Mouse (Mus musculus): ENCODE measurements around the gene Zcwpw1.

Zcwpw1 gene

DNA sequence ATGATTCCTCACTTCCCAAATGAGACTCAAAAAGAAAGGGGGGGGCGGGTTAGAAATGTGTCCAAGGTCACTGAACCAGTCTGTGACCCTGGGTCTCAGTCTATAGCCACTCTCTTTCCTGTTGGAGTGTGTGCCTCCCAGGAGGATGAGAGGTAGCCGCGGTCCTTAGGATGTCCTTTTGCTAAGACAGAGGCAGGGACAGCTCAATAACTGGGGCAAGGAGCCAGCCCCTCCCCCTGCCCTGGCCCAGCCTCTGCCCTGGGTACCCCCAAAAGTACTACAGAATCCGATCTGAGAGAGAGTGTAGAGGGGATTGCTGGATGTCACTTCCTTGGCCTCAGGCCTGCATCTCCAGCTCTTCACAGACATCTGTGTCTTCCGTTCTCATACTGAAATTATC is 32.2 kb upstream of the Zcwpw1 start:
- DNase-seq (ENCODE audit: low read depth): no peak

DNA sequence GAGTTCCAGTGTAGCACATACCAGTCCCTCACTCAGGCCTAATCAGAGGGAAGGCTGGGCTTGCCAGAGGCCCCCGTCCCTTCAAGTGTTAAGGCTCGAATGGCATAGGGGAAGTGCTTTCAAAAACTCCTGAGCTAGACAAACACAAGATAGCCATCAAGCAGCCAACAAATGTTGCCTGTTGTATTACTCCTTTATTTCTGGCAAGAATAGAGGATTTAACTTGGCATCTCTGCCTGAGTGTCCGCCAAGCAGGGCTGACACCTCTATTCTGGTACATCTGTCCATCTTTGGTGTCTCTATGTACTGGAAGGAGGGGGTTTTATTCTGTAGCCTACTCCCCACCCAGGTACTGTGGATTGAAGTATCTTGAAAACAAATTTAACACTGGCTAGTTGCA is 31.5 kb upstream of the Zcwpw1 start:
- DNase-seq (ENCODE audit: low read depth): no peak

DNA sequence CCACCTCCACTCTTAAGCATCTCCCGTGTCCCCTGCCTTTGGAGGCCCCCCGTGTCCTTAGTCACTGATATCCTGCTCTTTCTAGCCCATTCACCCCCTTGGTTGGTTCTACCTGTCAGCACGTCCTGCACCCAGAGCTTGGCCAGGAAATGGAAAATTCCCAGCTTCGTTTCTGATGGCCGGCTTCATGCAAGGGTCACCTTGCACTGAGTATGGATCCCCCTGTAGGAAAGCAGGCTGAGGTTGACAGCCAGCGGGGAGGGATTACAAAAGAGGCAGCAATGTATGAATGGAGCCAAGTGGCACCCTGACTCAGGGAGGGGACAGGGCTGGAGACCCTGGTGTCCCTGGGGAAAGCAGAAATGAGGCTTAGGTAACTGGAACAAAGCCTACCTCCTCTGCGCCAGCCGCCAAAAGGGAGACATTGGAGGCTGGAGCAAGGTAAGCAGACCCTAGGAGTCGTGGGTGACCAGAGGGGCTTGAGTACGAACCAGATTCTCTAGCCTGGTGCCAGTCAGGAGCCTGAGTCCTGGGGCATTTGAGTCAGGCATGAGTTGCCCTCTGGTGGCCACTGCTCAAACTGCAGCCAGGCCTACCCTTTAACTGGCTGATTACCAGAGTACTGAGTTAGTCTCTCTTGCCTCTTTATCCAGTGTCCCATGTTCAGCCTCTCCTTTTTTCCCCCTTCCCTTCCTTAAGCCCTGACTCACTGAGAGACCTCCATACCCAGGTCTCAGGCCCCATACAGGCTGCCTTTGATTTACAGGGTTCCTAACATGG is 30.5 kb upstream of the Zcwpw1 start:
- DNase-seq (ENCODE audit: low read depth): peak; percentile 92

DNA sequence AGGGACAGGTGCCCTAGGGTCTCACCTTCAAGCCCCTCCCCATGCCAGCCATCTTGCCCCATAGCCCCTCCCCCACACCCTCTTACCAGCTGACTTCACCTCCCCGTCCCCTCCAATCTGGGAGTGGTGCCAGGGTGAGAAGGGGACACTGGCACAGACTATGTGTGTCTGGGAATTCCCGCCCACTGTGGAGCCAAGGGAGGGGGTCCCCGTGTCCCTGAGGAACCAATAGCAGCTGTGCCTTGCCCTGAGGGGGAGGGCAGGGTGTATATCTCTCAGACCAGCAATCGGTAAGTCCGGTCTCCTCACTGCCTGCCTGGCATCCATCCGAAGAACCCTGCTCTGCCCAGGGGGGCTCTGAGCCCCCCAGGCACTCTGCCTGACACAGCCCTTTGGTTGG is 29.7 kb upstream of the Zcwpw1 start:
- DNase-seq (ENCODE audit: low read depth): no peak

DNA sequence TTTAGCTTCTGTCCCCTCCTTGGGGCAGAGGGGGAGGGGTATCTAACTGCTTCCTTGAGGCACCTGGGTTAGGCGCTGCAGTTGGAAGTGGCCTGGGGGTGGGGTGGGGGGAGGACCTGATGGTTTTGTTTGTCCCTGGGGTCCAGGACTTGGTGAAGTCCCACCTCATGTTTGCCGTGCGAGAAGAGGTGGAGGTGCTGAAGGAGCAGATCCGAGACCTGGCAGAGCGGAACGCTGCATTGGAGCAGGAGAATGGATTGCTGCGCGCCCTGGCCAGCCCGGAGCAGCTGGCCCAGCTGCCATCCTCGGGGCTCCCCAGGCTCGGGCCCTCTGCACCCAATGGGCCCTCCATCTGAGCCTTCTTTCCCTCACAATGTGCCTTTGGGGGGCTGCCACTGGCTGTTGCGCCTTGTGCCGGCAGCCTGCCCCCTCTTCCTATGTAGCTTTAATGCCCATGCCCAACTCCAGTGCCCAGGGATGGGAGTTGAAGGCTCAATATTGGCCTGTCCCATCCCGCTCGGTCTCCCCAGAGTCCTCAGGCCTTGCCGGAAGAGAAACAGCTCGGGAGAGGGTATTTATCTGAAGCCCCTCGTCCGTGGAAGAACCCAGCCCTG is 28.6 kb upstream of the Zcwpw1 start:
- DNase-seq (ENCODE audit: low read depth): no peak

DNA sequence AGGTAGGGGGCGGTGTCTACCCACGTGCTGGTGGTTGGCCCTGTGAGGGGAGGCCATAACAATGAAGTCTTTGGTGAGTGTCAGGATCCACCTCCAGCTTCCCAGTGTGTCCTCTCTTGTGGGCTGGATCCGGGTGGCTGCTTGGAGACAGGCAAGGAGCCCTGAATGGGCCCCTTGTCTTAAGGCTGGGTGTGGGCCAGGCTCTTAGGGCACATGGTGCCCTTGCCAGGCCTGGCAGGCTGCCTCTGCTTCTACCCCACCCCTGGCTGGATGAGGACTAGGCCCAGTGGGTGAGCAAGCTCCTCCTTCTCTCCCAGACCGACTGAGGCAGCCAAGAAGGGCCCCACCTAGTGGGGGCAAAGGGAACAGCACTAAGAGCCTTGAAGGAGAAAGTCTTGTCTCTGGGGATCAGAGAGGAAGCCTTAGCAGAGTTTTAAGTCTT is 27.6 kb upstream of the Zcwpw1 start:
- DNase-seq (ENCODE audit: low read depth): peak; percentile 91

DNA sequence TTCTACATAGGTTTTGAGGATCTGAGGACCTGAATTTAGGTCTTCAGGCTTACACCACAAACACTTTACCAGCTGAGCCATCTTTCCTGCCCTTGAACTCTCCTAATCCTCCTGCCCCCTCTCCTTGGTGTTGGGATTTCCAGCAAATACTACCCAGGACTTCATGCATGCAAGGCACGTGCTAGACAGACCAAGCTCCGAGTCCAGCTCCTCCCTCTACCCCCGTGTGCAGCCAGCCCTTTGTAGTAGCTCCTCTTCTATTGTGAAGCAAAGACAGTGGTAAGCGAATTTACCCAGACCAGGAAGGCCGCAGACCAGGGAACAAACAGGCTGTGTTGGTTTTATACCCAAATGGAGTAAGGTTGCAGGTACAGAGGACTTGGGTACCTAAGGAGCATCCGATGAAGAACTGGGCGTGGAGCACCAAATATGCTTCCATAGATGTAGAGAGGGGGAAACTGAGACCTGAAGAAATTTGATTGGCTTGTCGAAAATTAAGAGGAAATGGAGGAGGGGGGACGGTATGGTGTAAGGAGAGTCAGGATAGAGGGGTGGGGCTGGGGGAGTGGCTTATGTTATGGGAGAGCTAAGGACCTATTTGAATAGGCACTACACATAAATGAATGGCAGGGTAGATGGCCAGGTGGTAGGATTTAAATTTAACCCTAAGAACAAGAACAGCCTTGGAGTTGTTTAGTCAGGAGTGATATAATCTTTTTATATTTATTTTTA is 22.8 kb upstream of the Zcwpw1 start:
- no peak for DNase-seq (ENCODE audit: low read depth)

DNA sequence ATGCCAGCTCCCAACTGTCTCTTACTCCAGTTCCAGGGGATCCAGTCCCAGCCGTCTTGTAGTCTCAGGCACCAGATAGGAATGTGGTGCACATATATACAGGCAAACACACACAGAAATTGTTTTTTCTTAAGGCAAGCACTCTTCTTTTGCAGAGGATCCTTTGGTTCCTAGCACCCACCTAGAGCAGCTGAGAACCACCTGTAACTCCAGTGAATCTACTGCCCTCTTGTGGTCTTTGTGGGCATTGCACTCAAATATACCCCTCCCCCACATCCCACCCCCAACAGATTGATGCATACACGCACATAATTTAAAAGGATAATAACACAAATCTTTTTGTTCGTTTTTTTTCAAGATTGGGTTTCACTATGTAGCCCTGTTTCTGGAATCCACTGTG is 21.3 kb upstream of the Zcwpw1 start:
- peak; percentile 83 for DNase-seq (ENCODE audit: low read depth)

DNA sequence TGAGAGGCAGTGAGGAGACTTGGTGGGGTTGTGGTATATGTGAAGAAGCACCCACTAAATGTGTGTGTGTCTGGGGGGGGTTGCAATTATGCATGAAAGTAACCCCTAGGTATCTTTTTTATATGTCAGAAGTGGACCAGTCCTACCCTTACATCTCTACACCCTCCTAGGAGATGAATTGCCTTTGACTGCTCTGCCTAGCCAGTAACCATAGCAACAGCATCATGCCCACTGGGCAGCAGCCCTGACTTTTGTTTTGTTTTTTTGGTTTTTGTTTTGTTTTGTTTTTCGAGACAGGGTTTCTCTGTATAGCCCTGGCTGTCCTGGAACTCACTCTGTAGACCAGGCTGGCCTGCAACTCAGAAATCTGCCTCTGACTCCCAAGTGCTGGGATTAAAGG is 19.1 kb upstream of the Zcwpw1 start:
- DNase-seq (ENCODE audit: low read depth): no peak

DNA sequence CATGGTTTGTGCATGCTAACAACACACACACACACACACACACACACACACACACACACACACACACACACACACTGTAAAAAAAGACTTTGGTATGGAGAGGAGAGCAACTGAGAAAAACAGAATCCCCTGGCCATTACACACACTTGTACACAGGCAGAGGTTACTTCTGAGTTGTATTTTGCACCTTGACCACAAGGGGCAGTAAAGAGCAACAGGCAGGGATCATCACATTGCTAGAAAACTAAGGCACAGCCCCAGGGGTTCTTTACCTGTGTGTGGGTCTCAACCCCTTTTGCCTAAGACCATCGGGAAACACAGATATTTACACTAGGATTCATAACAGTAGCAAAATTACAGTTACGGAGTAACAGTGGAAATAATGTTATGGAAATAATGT is 16.9 kb upstream of the Zcwpw1 start:
- peak; percentile 89 for DNase-seq (ENCODE audit: low read depth)

DNA sequence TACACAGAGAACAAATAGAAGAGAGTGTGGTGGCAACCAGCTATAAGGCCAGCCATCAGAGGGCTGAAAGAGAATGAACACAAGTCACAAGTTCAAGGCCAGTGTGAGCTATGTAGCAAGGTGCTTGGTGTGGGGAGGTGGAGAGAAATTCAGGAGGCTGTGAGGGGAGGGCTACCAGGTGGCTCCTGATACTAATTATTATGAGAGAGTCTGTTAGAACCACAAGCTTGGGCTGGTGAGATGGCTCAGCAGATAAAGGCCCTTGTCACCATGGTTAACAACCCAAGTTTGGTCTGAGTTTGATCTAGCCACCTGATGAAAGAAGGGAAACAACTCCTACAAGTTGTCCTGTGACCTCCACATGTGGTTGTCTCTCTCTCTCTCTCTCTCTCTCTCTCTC is 14.8 kb upstream of the Zcwpw1 start:
- no peak for DNase-seq (ENCODE audit: low read depth)

DNA sequence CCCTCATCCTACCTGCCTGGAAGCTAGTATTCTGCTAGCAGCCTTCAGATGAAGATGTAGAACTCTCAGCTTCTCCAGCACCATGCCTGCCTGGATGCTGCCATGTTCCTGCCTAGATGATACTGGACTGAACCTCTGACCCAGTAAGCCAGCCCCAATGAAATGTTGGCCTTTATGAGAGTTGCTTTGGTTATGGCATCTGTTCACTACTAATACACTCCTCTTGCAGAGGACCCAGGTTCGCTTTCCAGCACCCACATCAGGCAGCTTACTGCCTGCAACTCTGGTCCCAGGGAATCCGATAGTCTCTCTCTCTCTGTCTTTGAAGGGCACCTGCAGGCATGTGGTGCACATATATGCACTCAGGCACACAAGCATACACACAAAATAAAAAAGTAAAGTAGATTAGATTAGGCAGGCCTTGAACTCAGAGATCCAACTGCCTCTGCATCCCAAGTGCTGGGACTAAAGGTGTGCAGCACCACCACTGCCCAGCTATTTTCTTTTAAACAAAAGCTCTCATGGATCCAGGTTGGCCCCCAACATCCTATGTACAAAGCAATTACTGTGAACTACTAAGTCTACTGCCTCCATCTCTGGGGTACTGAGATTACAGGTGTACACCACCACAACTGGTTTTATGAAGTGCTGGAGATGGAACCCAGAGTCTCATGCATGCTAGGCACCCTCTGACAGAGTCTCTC is 11.9 kb upstream of the Zcwpw1 start:
- DNase-seq (ENCODE audit: low read depth): no peak

DNA sequence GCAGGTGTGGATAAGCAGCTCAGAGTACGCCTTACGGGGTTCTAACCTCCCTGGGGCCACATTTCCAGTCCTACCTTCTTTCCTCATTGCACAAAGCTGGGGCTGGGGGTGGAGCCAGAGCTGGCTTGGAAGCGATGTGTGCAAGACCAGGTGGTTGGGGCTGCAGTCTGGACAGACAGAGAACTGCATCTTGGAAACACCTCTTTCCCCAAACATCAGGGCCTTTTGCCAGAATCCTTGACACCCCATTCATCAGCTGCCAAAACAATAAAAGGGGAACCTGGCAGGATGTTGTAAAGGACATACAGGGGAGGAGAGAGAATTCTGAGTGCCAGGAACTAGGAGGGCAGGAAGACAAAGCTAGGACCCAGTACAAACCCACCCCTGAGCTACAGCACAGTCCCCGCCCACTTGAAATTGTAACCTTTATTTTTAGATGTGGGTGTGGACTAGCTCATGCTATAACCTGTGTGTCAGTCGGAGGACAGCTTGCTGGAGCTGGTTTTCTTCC is 11.1 kb upstream of the Zcwpw1 start:
- DNase-seq (ENCODE audit: low read depth): peak; percentile 50

DNA sequence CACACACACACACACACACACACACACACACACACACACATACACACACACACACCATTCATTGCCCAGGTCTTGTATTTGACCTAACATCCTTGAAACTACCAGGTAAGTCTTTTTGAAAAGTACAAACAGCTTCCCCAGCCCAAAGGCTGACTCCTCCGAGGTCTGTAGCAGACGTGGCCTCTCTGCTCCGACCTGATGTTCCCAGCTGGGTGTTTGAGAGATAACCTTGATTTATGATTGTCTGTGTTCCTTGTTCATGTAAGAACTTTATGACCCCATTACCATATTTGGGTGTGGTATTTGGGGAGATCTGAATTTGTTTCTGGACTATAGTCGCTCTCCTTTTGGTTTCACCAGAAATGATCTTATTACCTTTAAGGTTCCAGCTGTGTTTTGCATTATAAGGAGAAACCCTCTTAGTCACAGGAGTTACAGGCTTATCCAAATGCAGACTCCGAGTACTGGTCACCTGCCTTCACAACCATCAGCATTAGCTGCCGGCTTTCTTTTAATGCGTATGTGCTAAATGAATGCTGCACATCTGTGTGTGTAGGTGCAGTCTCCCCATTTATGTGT is 10.2 kb upstream of the Zcwpw1 start:
- DNase-seq (ENCODE audit: low read depth): peak; percentile 18

DNA sequence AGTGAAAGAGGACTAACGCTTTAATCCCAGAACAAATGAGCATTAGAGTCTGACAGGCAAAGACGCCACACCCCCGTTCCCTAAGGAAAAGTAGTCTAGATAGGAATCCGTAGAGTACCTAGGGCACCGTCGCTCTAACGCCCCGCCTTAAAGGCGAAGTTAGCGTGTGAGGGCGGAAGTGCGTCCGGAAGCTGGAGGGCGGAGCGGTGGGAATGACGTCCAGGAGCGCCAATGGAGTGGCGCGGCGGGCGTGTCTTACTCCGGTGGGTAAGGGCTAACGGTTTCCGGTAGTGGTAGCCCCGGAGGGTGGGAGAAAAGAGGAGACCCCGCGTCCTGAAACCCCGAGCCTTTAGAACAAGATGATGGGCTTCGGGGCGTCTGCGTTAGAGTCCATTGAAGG is 9.0 kb upstream of the Zcwpw1 start, which contains the start of gene Ppp1r35:
Gene Ppp1r35 (plus strand): TSS at position 215 of the 400 bp plus-strand sequence.
- peak; percentile 98 for DNase-seq (ENCODE audit: low read depth)

DNA sequence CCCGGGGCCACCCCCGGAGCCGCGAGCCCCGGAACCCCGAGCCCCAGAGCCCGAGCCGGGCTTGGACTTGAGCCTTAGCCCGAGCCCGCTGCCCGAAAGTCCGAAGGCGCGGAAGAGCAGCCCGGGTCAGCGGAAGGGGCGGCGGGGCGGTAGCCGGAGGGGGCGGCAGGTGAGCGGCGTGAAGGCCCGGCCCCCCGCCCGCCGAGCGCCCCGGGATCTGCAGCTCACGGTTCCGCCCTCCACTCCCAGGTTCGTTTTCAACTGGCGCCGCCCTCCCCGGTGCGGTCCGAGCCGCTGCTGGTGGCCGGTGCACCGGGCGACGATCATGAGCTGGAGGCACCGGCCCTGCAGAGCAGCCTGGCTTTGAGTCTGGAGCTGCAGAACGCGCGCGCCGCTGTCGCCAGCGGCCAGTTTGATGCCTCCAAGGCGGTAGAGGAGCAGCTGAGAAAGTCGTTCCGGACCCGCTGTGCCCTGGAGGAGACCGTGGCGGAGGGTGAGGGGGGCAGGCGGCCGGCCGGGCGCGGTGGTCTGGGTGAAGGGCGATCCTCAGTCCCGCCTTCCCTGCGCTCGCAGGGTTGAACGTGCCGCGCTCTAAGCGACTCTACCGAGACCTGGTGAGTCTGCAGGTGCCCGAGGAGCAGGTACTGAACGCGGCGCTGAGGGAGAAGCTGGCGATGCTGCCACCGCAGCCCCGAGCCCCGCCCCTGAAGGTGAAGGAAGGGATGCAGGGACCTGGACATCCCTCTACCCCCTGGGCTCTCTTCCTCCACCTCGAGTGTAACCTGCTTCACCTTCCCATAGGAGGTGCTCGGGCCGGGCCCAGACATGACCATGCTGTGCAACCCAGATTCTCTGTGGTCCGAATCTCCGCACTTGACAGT is 8.3 kb upstream of the Zcwpw1 start:
- peak; percentile 75 for DNase-seq (ENCODE audit: low read depth)

DNA sequence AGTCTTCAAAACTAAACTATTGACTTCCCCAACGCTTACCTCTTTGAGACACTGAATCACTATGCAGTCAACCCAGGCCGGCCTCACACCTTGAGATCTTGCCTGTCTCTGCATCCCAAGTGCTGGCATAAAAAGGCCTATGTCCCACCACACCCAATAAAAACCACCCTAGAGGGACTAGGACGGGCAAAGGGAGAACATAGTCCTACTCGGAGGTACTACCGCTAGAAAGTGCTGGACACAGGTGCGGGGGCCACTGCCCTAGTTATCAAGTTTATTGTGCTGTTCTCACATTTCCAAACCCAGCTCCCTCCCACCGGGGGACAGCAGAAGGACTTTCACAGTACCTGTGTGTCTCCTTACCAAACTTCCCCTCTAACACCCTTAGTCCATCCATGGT is 5.9 kb upstream of the Zcwpw1 start:
- DNase-seq (ENCODE audit: low read depth): peak; percentile 11

DNA sequence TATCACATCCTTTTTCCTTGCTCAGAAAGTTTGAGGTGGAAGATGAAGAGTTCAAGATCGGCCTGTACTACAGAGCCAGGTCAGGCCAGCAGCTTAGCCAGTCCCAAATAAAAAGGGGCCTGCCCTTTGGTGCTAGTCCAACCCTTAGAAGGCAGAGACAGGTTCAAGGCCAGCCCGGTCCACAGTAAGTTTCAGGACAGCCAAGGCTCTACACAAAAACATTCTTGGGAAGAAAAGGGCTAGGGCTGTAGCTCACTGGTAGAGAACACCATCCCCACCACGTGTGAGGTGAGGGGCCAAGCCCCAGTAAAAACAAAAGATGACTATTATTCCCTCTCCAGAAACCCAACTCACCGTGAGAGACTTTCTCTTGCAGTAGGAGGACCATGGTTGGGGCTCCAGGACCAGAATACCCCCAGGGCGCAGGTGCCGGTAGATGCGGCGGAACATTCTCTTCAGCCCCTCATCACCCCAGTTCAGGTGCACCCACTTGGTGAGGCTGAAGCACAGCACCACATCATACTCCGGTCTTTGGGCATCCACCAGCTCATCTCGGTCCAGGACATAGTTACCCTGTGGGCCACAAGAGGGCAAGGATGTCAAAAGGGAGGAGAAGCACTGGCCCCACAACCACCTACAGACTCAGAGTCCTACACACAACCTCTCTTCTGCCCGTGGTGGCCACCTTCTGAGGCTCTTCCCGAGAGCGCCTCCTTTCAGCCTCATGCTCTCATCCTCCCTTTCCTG is 4.6 kb upstream of the Zcwpw1 start:
- DNase-seq (ENCODE audit: low read depth): peak; percentile 16

DNA sequence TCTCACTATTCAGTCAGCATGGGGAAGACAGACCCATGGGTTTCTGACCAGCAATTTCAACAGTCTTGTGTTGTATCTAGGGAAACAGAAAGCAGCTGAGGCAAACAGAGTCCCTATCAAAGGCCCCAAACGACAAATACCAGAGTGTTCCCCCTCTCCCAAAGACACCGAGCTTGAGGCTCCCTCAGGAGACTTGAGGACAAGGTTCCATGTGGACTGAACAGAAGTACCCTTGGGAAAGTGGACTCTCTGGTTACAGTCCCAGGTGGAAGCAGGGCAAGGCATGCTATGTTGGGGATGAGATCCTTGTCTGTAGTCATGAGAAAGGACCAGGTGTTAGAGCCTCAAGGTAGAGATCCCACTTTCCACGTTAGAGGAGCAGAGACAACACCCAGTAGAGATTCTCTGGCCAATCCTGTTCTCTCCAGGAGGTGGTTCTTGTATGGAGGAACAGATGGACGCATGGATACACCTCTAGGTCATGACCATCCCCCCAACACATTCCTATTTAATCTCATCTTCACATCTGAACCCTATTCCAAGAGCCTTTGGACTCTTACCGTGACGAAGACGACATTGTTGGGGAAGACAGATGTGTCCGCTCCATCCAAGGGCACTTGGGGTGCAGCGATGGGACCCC is 3.6 kb upstream of the Zcwpw1 start:
- DNase-seq (ENCODE audit: low read depth): peak; percentile 16

DNA sequence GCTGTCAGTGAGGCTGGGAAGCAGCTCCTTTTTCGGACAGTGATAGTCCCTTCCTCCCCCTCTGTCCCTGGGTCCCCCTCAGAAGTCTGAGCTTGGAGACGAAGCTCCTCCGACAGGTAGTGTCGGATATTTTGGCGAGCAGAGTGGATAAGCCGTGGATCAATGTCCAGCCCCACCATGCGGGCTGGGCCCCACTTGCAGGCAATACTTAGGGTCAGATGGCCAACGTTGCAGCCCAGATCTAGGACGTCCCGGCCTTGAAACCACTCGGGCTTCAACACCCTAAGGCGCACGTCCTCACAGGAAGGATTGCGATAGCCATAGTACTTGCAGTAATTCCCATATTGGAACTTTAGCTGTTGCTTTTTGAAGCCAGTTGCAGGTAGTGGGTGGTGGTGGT is 3.1 kb upstream of the Zcwpw1 start:
- no peak for DNase-seq (ENCODE audit: low read depth)
